Mouse (Mus musculus): ENCODE data around the gene Zfp976. TPM values are rescaled to one million over a fixed set of nuclear protein-coding genes. Genes with fewer than 3 reads are reported as not detected.
"Not testable (repeated sequence)": the region's sequence is repeated elsewhere in the genome, so short reads cannot be mapped to it uniquely, and the experiment has no call there.

Gene Zfp976
- polyA plus RNA-seq (2012; rRNA removed) = 3.0 and 3.1 TPM in 2 replicates

DNA sequence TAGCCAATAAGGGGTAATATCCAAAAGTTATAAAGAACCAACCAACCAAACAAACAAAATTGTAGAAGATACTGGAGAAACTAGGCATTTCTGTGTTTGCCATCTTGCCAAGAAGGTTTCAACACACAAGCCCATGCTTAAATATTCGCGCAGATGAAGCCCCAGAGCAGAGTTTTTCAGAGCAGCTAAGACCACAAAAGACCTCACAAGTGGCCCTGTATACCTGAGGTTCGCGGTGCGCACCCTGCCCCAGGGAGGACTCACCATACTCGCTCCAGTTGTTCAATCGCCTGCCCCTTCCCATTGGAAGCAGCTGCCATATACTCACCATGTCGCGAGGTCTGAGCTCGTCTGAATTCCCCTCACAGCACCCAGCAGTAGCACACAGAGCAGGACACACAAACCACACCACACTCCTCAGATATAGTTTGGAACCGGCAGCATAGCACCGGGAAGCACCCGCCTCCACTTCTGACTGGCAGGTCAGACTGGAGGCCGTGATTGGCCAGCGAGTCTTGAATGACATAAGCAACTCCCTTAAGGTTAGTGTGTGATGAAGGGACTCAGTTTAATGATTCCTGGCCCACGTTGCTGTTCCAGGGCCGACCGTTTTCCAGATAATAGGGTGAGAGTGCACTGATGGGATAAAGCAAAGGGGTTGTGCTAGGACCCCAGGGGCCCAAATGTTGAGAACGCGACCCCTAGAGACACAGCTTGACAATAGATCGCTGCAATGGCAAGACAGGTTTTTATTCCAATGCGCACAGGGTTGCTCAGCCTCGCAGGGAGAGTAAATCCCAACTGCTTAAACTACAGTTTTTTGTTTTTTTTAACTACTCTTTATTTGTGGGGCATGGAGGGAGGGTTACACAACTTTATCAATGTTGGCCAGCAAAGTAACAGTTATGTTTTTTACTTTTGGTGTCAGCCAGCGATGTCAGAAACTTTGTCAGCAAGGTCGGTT lies at the start of gene Zfp976:
Gene Zfp976, minus strand, starts transcription at position 437 of the 964 bp plus-strand sequence.
- peak; percentile 45 for DNase-seq (ENCODE audit: low spot score)

- not testable (repeated sequence) for DNase-seq (ENCODE audit: low spot score)
Measured at GRCm38 (mm10) chr7:42680081-42680480, 37.7 kb upstream of the Zfp976 start.

- DNase-seq (ENCODE audit: low spot score) = not testable (repeated sequence)
Measured at GRCm38 (mm10) chr7:42679646-42680045, 37.3 kb upstream of the Zfp976 start.

- not testable (repeated sequence) for DNase-seq (ENCODE audit: low spot score)
Measured at GRCm38 (mm10) chr7:42660140-42660539, 17.8 kb upstream of the Zfp976 start.

GRCm38 (mm10) chr7:42655211-42655610 lies 12.8 kb upstream of the Zfp976 start:
- DNase-seq (ENCODE audit: low spot score) = not testable (repeated sequence)

DNA sequence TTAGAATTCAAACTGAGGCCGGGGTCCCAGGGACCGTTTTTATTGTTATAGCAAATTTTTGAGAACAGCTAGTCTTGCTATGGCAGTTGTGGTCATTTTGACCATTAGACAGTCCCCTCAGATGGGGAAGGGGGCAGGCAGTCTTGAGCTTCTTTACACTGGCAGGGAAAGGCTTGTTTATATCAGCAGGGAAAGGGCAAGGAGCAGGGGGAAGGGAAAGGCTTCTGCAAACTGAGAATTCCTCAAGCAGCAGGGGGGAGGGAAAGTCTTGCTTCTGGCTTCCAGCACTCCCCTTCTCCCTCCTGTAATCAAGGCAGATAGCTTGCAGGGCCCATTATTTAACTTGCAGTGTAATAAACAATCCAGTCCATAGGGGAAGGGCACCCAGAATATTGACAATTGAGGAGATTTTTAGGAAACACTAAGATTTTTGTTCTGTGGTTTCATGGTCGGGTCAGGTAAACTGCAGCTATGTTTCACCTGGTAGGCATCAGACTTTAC lies 782 bp upstream of the Zfp976 start:
- not testable (repeated sequence) for DNase-seq (ENCODE audit: low spot score)

GRCm38 (mm10) chr7:42631031-42631430 lies 11.4 kb downstream of the Zfp976 start:
- not testable (repeated sequence) for DNase-seq (ENCODE audit: low spot score)

DNA sequence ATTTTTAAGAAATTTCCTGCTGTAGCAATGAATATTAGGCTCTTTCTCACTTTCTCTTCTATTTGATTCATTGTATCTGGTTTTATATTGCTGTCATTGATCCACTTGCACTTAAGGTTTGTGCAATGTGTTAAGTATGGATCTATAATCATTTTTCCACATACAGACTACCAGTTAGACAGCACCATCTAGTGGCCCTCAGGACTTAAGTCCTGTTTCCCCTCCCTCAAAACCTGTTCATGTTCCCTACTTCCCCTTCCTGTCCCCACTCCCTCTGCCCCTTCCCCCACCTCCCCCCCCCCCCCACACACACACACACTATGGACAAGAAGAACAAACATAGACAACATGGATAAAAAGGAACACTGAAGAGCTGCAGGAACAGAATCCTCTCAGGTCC lies 46.7 kb downstream of the Zfp976 start:
- not testable (repeated sequence) for DNase-seq (ENCODE audit: low spot score)

GRCm38 (mm10) chr7:42592413-42592812 lies 50.0 kb downstream of the Zfp976 start, which contains the start of gene Zfp977:
TSS of gene Zfp977 (minus strand) at chr7:42592547.
- DNase-seq (ENCODE audit: low spot score) = not testable (repeated sequence)

DNA sequence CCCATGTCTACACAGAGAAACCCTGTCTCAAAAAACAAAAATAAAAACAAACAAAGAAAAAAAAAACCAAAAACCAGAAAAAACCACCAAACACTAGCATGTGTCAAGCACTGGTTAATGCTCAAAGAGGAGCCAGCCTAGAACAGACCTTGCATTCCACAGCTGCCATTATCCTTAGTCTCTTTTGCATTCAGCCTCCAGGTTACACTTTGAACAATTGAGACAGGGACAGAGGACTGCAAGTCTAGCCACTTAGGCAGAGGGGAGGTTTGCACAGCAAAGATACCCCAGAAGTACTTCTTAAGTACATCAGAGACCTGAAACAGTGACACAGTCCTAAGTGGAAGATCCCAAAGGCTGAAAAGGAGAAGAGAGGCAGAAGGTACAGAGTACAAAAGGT lies 51.1 kb downstream of the Zfp976 start:
- not testable (repeated sequence) for DNase-seq (ENCODE audit: low spot score)

DNA sequence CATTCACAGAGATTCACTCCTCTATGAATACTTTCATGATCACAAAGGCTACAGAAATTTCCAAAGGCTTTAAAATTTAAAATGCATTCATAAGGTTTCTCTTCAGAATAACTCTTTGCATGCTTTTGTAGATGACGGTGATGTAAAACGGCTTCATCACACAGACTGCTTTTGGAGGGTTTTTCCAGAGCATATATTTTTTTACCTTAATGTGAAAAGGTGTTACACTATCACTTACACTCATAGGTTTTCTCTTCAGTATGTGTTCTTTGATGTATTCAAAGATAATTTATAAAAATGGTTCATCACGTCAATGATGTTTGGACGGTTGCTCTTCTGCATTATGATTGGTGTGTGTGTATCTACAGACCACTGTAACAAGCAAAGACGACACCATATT lies 63.9 kb downstream of the Zfp976 start, which contains the start of gene Gm21028:
Gene Gm21028, minus strand, starts transcription at position 101 of the 400 bp plus-strand sequence.
- no peak for DNase-seq (ENCODE audit: low spot score)

Other genes starting within 250 kb of the Zfp976 start
- not detected in 2 replicates for gene 4933421I07Rik, start 194.5 kb downstream of the Zfp976 start, polyA plus RNA-seq (2012; rRNA removed)
- gene Zfp141, start 136.8 kb downstream of the Zfp976 start, polyA plus RNA-seq (2012; rRNA removed) = 9.0 and 10.0 TPM in 2 replicates
- gene Gm21028, start 64.0 kb downstream of the Zfp976 start, polyA plus RNA-seq (2012; rRNA removed) = not detected in 2 replicates
- 1.5 and 1.6 TPM in 2 replicates for gene Zfp977, start 50.0 kb downstream of the Zfp976 start, polyA plus RNA-seq (2012; rRNA removed)
- 4.6 and 4.8 TPM in 2 replicates for gene Zfp975, start 50.2 kb upstream of the Zfp976 start, polyA plus RNA-seq (2012; rRNA removed)
- not detected in 2 replicates for gene Gm17067, start 84.4 kb upstream of the Zfp976 start, polyA plus RNA-seq (2012; rRNA removed)
- not detected in 2 replicates for gene Vmn2r62, start 150.9 kb upstream of the Zfp976 start, polyA plus RNA-seq (2012; rRNA removed)
- gene Gm2381, start 224.6 kb upstream of the Zfp976 start, polyA plus RNA-seq (2012; rRNA removed) = not detected in 2 replicates

Measured in urinary bladder, adult 2 months (tissue).